Mouse (Mus musculus) embryo, embryonic 10 days (tissue): Measurements from ENCODE around the gene Stk39.

Experiments
- DNase-seq: peaks from one replicate; pipeline ENCODE4 v3.0.0-alpha.2; 2015; ENCODE audit warnings: low spot score

The Stk39 gene

GRCm38 (mm10) chr2:68382394-68383059, 89.5 kb downstream of the Stk39 start:
- DNase-seq = no peak

GRCm38 (mm10) chr2:68381881-68382280, 90.2 kb downstream of the Stk39 start:
- DNase-seq = no peak

GRCm38 (mm10) chr2:68381205-68381604, 90.9 kb downstream of the Stk39 start:
- DNase-seq = no peak

GRCm38 (mm10) chr2:68379631-68380030, 92.4 kb downstream of the Stk39 start:
- no peak for DNase-seq

- no peak for DNase-seq
Observed at GRCm38 (mm10) chr2:68378319-68378718, 93.7 kb downstream of the Stk39 start.

- DNase-seq = no peak
Observed at GRCm38 (mm10) chr2:68377251-68377681, 94.8 kb downstream of the Stk39 start.

- no peak for DNase-seq
Observed at GRCm38 (mm10) chr2:68376660-68377059, 95.4 kb downstream of the Stk39 start.

- no peak for DNase-seq
Observed at GRCm38 (mm10) chr2:68374202-68374601, 97.9 kb downstream of the Stk39 start.

GRCm38 (mm10) chr2:68371912-68372311, 100.2 kb downstream of the Stk39 start:
- DNase-seq = no peak

- DNase-seq = no peak
Observed at GRCm38 (mm10) chr2:68370326-68370725, 101.7 kb downstream of the Stk39 start.

- DNase-seq = no peak
Observed at GRCm38 (mm10) chr2:68369080-68369479, 103.0 kb downstream of the Stk39 start.

- DNase-seq = no peak
Observed at GRCm38 (mm10) chr2:68367944-68368343, 104.1 kb downstream of the Stk39 start.

GRCm38 (mm10) chr2:68366897-68367193, 105.2 kb downstream of the Stk39 start:
- peak; percentile 58 for DNase-seq

GRCm38 (mm10) chr2:68366091-68366896, 105.8 kb downstream of the Stk39 start:
- DNase-seq = peak; percentile 65

GRCm38 (mm10) chr2:68365504-68365903, 106.6 kb downstream of the Stk39 start:
- no peak for DNase-seq

- peak; percentile 76 for DNase-seq
Observed at GRCm38 (mm10) chr2:68364181-68364900, 107.7 kb downstream of the Stk39 start.

- DNase-seq = no peak
Observed at GRCm38 (mm10) chr2:68363159-68363558, 108.9 kb downstream of the Stk39 start.

GRCm38 (mm10) chr2:68361701-68362100, 110.4 kb downstream of the Stk39 start:
- no peak for DNase-seq

- DNase-seq = peak; percentile 79
Observed at GRCm38 (mm10) chr2:68350621-68351020, 121.4 kb downstream of the Stk39 start.

- peak; percentile 91 for DNase-seq
Observed at GRCm38 (mm10) chr2:68349593-68350383, 122.3 kb downstream of the Stk39 start.

GRCm38 (mm10) chr2:68348966-68349365, 123.1 kb downstream of the Stk39 start:
- no peak for DNase-seq

- peak; percentile 70 for DNase-seq
Observed at GRCm38 (mm10) chr2:68346606-68347237, 125.3 kb downstream of the Stk39 start.
